Mouse (Mus musculus): Measurements from ENCODE around the gene Il6ra.

DNA sequence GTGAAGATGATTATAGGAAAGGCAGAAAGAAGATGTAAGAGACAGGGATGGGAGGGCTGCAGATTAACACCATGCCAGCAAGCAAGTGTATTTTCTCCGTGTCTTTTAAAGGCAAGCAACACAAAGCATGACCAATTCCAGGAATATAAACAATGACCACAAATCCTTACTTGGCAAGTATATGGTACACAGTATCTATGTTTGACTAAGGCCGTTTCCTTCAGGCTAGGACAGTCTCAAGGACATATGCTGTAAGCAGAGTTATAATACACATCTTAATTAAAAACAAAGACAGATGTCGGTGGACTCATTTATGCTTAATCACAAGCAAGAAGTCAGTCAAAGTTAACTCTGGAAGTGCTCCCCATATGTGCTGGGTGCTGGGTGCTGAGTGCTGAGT lies 94.4 kb downstream of the Il6ra start:
- TF ChIP-seq CTCF (IDR thresholded peaks at IDR 0.05; ENCODE audit: insufficient read depth, low read depth, low read length) (no peak), POLR2A (IDR thresholded peaks at IDR 0.05; ENCODE audit: insufficient read depth, low read depth, low read length) (no peak)

All from olfactory bulb, adult 2 months (tissue).